In the genomic region with DNA sequence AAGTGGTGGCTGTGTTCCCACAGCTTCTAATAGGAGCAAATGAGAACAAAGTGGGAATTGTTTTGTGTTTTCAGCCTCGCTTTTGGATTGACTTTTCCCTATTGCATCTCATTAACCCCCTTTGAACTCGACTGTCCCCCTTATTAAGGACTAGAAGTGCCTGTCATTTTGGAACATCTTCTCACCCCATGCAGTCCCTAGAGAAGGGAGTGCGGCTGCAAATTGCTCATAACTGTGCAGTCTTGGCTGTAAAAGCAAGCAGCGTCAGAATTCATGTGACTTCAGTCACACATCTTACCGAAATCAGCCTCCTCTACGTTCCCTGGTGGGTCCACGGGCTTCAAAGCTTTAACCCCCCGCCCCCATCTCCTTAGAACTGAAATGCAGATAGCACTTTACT, we compare ENCODE assay signal across 9 mouse cellular contexts. TPM values are rescaled to one million over a fixed set of nuclear protein-coding genes. Genes with fewer than 3 reads are reported as not detected.
A peak's percentile ranks its signal among the peaks of the same experiment; 100 is the strongest.
DNase-seq lines count a peak whose midpoint lies in the region; ATAC-seq and TF ChIP-seq lines count a peak whose summit lies in the region.
"Had no signal": no experiment of that assay in that cellular context is flagged by ENCODE, and none has a peak within 500 bp of the region (broad histone marks: within the 10 kb centered on the region; RNA-seq: fewer than 3 reads in every experiment).

No protein-coding gene starts in this region.

- no peak for DNase-seq in frontal cortex, postnatal 14 days (ENCODE audit: low spot score in 2 of 2)
- DNase-seq in embryo, embryonic 11 days = peak; percentile 9
- DNase-seq in layer of hippocampus, adult 2 months (ENCODE audit: low spot score in 2 of 2) = peak; percentile 27 to 42
- DNase-seq in adrenal gland, adult 18-20 months (ENCODE audit: low spot score in 2 of 2) = no peak
- no peak for DNase-seq in urinary bladder, postnatal 10 days (ENCODE audit: low spot score)
- no peak for DNase-seq in spleen, postnatal 10 days (ENCODE audit: low spot score in 2 of 2)
- DNase-seq: lung, postnatal 10 days had no signal

- H3K4me2 ChIP-seq in neural tube, embryonic 15.5 days = peak overlapping the region; percentile 74

- no peaks in the 10 kb centered on the region for H3K9me3 ChIP-seq in neural tube, embryonic 15.5 days (replicated peaks)

- H3K4me3 ChIP-seq in layer of hippocampus, adult 2 months = peak overlapping the region; percentile 68
- H3K4me3 ChIP-seq in neural tube, embryonic 15.5 days (replicated peaks) = peak overlapping the region; percentile 54

- 3% methylated on average over 8 of the region's 8 CpGs for WGBS in neural tube, embryonic 15.5 days

- peak; percentile 45 for ATAC-seq in frontal cortex, adult (ENCODE audit: low TSS enrichment)
- ATAC-seq in neural tube, embryonic 15.5 days (ENCODE audit: low FRiP score) = no peak

- H3K9ac ChIP-seq in neural tube, embryonic 15.5 days (replicated peaks) = peak overlapping the region; percentile 46

- H3K27ac ChIP-seq in layer of hippocampus, adult 2 months = peak overlapping the region; percentile 75
- H3K27ac ChIP-seq in neural tube, embryonic 15.5 days (replicated peaks) = peak overlapping the region; percentile 56

- TF ChIP-seq CTCF in layer of hippocampus, adult 2 months (conservative IDR thresholded peaks at IDR 0.05) = no peak

- peaks cover 16% of the 10 kb centered on the region; the same call in 1 of the 2 replicates for H3K4me1 ChIP-seq in neural tube, embryonic 15.5 days

- H3K36me3 ChIP-seq in neural tube, embryonic 15.5 days = no peaks in the 10 kb centered on the region

- H3K27me3 ChIP-seq in neural tube, embryonic 15.5 days (replicated peaks) = no peaks in the 10 kb centered on the region

RNA-seq across cellular contexts. Expression of a gene that starts 1.2 kb away (rescaled TPM):
- 10 to 100 TPM; 66.9 to 68.3 TPM for total RNA-seq in layer of hippocampus, adult 2 months (2021)
- 32.9 and 38.0 TPM in 2 replicates for polyA plus RNA-seq in neural tube, embryonic 15.5 days (2015; fragmentation: Nextera tagmentation; extraction: Ambion mirVana)
- total RNA-seq in adrenal gland, adult 18-20 months (2021) = 1 to 10 TPM; 3.5 to 4.4 TPM

Comparison
In these comparisons a context has a peak if more than half of its experiments do, and no peak if none do; other contexts are left out.
1. DNase-seq: peak in embryo, embryonic 11 days (single experiment) and layer of hippocampus, adult 2 months (2 of 2); none in frontal cortex, postnatal 14 days (0 of 2), adrenal gland, adult 18-20 months (0 of 2), urinary bladder, postnatal 10 days (single experiment) and spleen, postnatal 10 days (0 of 2).
2. RNA of a gene that starts 1.2 kb away (total RNA-seq): 66.9 to 68.3 TPM in layer of hippocampus, adult 2 months; 3.5 to 4.4 TPM in adrenal gland, adult 18-20 months; every median in the first group is over 10 times any median in the second.